ENCODE assay signal across 8 mouse cellular contexts in the genomic region with DNA sequence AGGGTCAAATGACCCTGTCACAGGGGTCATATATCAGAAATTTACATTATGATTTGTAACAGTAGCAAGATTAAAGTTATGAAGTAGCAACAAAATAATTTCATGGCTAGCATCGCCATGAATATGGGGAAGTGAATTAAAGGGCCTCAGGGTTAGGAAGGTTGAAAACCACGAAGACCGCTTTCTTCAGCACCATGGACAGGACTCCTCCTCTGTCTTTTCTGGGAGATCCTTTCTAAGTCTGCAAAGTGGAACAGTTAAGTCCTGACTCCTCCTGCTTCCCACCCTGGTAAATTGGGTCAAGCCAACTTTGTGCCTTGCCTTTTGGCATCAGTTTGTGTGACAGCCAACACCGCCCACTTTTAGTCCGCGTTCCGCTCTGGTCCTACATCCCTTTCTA.
DNase-seq lines count a peak whose midpoint lies in the region; ATAC-seq and TF ChIP-seq lines count a peak whose summit lies in the region.

No protein-coding gene starts in this region.

- no peak overlapping the region for H3K27ac ChIP-seq in kidney, adult 2 months (ENCODE audit: insufficient read depth, low read depth, low read length)

- peak; percentile 15 for DNase-seq in kidney, adult 9 months
- no peak for DNase-seq in kidney, adult 2 months
- peak; percentile 8 for DNase-seq in urinary bladder, postnatal 25 days (ENCODE audit: low spot score)
- DNase-seq in urinary bladder, postnatal 4 days (ENCODE audit: low spot score in 2 of 2) = no peak
- no peak for DNase-seq in natural killer cell, adult 2 months (ENCODE audit: low spot score in 2 of 2)
- no peak for DNase-seq in left cerebral cortex, adult 18-20 months (ENCODE audit: low spot score in 2 of 2)
- no peak for DNase-seq in left cerebral cortex, postnatal 10 days (ENCODE audit: extremely low spot score in 1 of 2, low spot score in 2 of 2)

- ATAC-seq in granulocyte monocyte progenitor cell, adult 5-6 weeks (replicated peaks; ENCODE audit: poor library complexity, severe bottlenecking) = peak; percentile 53; the same call in 1 of the 2 replicates

- no peaks in the 10 kb centered on the region for H3K27me3 ChIP-seq in kidney, adult 2 months (replicated peaks; ENCODE audit: control insufficient read depth, insufficient read depth, low read length)

- H3K4me3 ChIP-seq in kidney, adult 2 months (ENCODE audit: insufficient read depth, low read depth, low read length) = no peak overlapping the region

- TF ChIP-seq CTCF in kidney, adult 2 months (conservative IDR thresholded peaks at IDR 0.05; ENCODE audit: insufficient read depth, insufficient read length, low read depth, low read length) = no peak

- intact Hi-C loops in left cerebral cortex, postnatal 10 days (cut with DNase I) = no loop called here

- no peak for TF ChIP-seq POLR2A in kidney, adult 2 months (IDR thresholded peaks at IDR 0.05; ENCODE audit: low read depth, low read length)

- no peaks in the 10 kb centered on the region for H3K4me1 ChIP-seq in kidney, adult 2 months (ENCODE audit: control insufficient read depth, insufficient read depth, low read length)

- H3K36me3 ChIP-seq in kidney, adult 2 months (ENCODE audit: control insufficient read depth, insufficient read depth, low read length) = no peaks in the 10 kb centered on the region

- 52% methylated on average over 7 of the region's 7 CpGs for WGBS in kidney, adult 2 months

Comparison
In these comparisons a context has a peak if more than half of its experiments do, and no peak if none do; other contexts are left out.
1. DNase-seq: peak in kidney, adult 9 months (single experiment) and urinary bladder, postnatal 25 days (single experiment); none in kidney, adult 2 months (single experiment), urinary bladder, postnatal 4 days (0 of 2), natural killer cell, adult 2 months (0 of 2), left cerebral cortex, adult 18-20 months (0 of 2) and left cerebral cortex, postnatal 10 days (0 of 2).